Mouse (Mus musculus) limb, embryonic 12.5 days (tissue): ENCODE results near the gene Serpinc1. TPM values are rescaled to one million over a fixed set of nuclear protein-coding genes. Genes with fewer than 3 reads are reported as not detected.
"Not testable (repeated sequence)": the region's sequence is repeated elsewhere in the genome, so short reads cannot be mapped to it uniquely, and the experiment has no call there.

Experiments used
- ATAC-seq: fragments of 200-750 bp; cut with Nextera tagmentation; 2 replicates; pipeline ENCODE4 v1.8.0; 2017; ENCODE audit warnings: low read depth, moderate TSS enrichment; ENCODE audit not compliant: insufficient number of reproducible peaks, insufficient read depth, low FRiP score, low TSS enrichment
- H3K27ac ChIP-seq: fragments of 300-500 bp; sonication (generic); 2 replicates; pipeline ENCODE4 v1.5.1; 2016; ENCODE audit warnings: mild to moderate bottlenecking, moderate library complexity
- H3K27me3 ChIP-seq: fragments of 300-500 bp; sonication (generic); 2 replicates; pipeline ENCODE4 v1.6.1; 2016; ENCODE audit warnings: mild to moderate bottlenecking, moderate library complexity
- H3K36me3 ChIP-seq: fragments of 300-500 bp; sonication (generic); 2 replicates; pipeline ENCODE4 v1.6.1; 2016; ENCODE audit warnings: mild to moderate bottlenecking, moderate library complexity
- H3K4me1 ChIP-seq: fragments of 300-500 bp; sonication (generic); replicated peaks from 2 replicates; pipeline ENCODE4 v1.6.1; 2016
- H3K4me2 ChIP-seq: fragments of 300-500 bp; sonication (generic); 2 replicates; pipeline ENCODE4 v1.6.1; 2016; ENCODE audit warnings: mild to moderate bottlenecking, moderate library complexity
- H3K4me3 ChIP-seq: fragments of 300-500 bp; sonication (generic); replicated peaks from 2 replicates; pipeline ENCODE4 v1.5.1; 2016; ENCODE audit warnings: mild to moderate bottlenecking
- H3K9ac ChIP-seq: fragments of 300-500 bp; sonication (generic); replicated peaks from 2 replicates; pipeline ENCODE4 v1.6.1; 2016; ENCODE audit warnings: mild to moderate bottlenecking, moderate library complexity
- H3K9me3 ChIP-seq: fragments of 300-500 bp; sonication (generic); 2 replicates; pipeline ENCODE4 v1.6.1; 2016; ENCODE audit warnings: mild to moderate bottlenecking, moderate library complexity
- WGBS: fragments of 180-500 bp; shearing (Covaris S2); methylation state at CpG from one replicate; pipeline ENCODE4 v1.1.7; 2016; 5-methylcytosine and 5-hydroxymethylcytosine counted together
- polyA plus RNA-seq: library from polyadenylated mRNA; unstranded; fragments of >200 nt; fragmentation: Nextera tagmentation; extraction: Ambion mirVana; gene quantifications from 2 replicates; pipeline ENCODE4 v1.2.1, GENCODE M21; 2016

Serpinc1 gene
- polyA plus RNA-seq, 1 experiment from 2014 or later: 2.8 TPM

DNA sequence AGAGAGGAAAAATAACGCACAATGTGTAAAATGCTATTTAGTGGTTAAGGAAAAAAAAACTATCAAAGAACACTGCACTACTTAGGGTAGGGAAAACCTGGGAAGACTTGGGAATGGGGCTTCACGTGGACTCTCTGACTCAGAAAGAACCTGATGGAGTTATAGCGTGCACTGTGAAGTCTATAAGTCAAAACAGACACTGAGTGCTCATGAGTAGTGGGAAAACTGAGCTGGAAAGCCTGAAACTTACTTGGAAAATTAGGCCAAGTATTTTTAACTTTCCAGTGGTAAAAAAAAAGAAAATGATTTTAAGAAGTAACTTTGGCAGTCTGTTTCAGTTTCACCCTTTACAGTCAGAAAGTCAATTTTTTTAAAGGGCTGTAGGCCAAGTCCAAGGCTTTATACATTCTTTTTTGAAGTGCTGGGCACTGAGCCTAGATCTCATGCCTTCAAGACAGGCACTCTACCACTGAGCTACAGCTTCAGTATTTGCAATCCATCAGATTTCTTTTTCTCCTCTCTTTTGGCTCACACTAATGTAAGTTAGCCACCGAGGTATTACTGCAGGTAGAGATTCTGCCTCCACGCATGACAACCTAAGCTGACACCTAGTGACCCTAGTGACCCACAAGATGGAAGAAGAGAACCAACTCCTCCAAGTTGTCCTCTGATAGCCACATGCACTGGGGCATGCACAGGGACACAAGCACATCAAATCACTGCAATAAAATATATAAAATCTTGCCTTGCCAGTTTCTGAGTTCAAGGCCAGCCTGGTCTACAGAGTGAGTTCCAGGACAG lies 47.2 kb downstream of the Serpinc1 start:
- Histone ChIP-seq H3K36me3 (peaks cover 41% of the 10 kb centered on the region), H3K27me3 (no peaks in the 10 kb centered on the region), H3K9me3 (no peaks in the 10 kb centered on the region), H3K4me2 (no peak overlapping the region), H3K4me1 (no peaks in the 10 kb centered on the region), H3K27ac (no peak overlapping the region), H3K4me3 (no peak overlapping the region), H3K9ac (no peak overlapping the region)
- whole genome bisulfite sequencing: 91% methylated on average over 5 of the region's 5 CpGs
- no peak for ATAC-seq

DNA sequence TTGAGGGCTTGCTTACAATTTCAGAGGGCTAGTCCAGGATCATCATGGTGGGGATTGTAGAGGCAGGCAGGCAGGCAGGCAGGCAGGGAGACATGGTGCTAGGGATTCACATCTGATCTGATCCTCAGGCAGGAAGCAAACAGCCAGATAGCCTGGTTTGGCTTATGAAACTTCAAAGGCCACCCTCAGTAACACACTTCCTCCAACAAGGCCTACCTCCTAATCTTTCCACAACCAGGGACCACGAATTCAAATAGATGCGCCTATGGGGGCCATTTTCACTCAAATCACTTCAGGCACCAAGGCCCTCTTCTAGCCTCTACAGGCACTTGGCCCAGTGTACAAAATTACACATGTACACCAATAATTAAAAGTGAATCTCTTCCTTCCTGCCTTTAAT lies 48.8 kb downstream of the Serpinc1 start:
- Histone ChIP-seq H3K27me3 (no peaks in the 10 kb centered on the region), H3K9ac (no peak overlapping the region), H3K27ac (no peak overlapping the region), H3K4me2 (no peak overlapping the region), H3K4me1 (no peaks in the 10 kb centered on the region), H3K4me3 (no peak overlapping the region), H3K36me3 (peaks cover 50% of the 10 kb centered on the region), H3K9me3 (no peaks in the 10 kb centered on the region)
- 57% methylated on average over 2 of the region's 2 CpGs for WGBS
- ATAC-seq: no peak

DNA sequence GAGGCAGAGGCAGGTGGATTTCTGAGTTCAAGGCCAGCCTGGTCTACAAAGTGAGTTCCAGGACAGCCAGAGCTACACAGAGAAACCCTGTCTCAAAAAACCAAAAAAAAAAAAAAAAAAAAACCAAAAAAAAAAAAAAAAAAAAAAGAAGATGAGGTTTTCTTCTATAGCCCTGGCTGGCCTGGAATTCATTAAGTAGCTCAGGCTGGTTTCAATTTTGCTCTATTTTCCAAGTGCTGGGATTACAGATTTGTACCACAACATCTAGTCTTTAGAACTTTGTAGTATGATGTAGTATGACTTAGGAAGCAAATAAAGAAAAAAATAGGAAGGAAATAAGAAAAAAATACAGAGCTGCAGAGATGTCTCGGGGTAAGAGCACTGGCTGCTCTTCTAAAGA lies 50.0 kb downstream of the Serpinc1 start:
- H3K4me2 ChIP-seq: not testable (repeated sequence)

DNA sequence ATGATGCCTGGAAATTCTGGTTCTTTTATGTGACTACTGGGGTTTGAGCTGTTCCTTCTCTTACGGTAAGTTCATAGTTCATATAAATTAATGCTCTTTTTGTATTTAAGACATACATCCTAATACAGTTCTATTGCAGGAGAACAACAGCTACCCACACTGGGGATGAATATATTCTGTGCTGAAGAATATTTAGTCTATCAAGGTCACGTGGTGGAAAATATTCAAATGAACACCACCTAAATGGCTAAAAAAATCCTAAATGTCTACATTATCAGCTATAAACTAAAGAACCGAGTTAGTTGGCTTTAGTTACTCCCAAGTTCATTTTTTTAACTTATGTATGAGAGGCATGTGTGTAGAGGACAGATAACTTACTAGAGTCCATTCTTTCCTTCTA lies 51.7 kb downstream of the Serpinc1 start:
- ATAC-seq: no peak
- no peak overlapping the region for H3K9ac ChIP-seq
- H3K4me3 ChIP-seq: no peak overlapping the region
- no peak overlapping the region for H3K4me2 ChIP-seq
- no peak overlapping the region for H3K27ac ChIP-seq
- H3K36me3 ChIP-seq: peaks cover 45% of the 10 kb centered on the region
- 93% methylated on average over 3 of the region's 3 CpGs for WGBS
- peaks cover 10% of the 10 kb centered on the region for H3K4me1 ChIP-seq
- H3K9me3 ChIP-seq: no peaks in the 10 kb centered on the region
- H3K27me3 ChIP-seq: no peaks in the 10 kb centered on the region

More for the DNA sequence above, 50.0 kb downstream of the Serpinc1 start:
- H3K4me1 ChIP-seq, H3K9me3 ChIP-seq, ATAC-seq, H3K9ac ChIP-seq, H3K27me3 ChIP-seq, H3K4me3 ChIP-seq, H3K27ac ChIP-seq: not testable (repeated sequence)
- peaks cover 53% of the 10 kb centered on the region for H3K36me3 ChIP-seq
- WGBS: 66% methylated on average over 1 of the region's 1 CpGs

DNA sequence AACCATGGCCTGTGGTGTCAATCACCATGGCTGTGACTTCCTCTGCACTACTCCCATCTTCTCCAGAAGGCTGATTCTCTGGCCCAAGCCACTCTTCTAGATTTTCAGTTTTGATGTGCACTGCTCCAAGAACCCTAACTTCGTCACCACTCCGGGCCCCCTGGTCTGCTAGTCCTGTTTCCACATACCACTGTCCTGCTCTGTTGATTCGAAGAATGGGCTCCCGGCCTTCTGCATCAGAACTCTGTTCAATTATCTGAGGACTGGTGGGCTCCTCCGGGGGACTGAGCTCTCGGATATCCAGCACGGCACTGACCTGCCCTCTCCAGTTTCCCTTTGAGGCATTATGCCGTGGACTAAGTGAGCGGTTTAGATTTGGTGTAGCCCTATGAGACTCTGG lies 53.5 kb downstream of the Serpinc1 start:
- Histone ChIP-seq H3K36me3 (peaks cover 54% of the 10 kb centered on the region), H3K4me3 (no peak overlapping the region), H3K27ac (no peak overlapping the region), H3K4me1 (peaks cover 12% of the 10 kb centered on the region), H3K9me3 (no peaks in the 10 kb centered on the region), H3K9ac (no peak overlapping the region), H3K27me3 (no peaks in the 10 kb centered on the region), H3K4me2 (no peak overlapping the region)
- no peak for ATAC-seq
- WGBS: 92% methylated on average over 9 of the region's 9 CpGs

DNA sequence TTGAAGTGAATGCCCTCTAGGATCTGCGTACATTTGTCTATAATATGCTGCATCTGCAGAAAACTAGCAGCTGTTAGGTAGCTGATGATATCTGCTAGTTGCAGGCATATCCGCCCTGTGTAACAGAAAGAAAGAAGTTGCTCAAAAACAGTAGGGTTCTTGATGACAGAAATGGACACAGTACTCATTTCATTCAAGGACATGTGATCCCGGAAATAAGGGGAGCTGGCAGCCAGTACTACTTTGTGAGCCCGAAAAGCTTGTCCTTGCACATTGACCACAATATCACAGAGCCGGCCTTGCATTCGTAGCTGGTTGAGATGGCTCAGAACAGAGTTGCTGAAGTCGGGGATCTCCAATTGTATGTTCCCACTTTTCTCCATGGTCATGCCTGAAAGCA lies 54.0 kb downstream of the Serpinc1 start:
- Histone ChIP-seq H3K4me3 (no peak overlapping the region), H3K9ac (no peak overlapping the region), H3K4me2 (no peak overlapping the region), H3K36me3 (peaks cover 52% of the 10 kb centered on the region), H3K27me3 (no peaks in the 10 kb centered on the region), H3K4me1 (peaks cover 15% of the 10 kb centered on the region), H3K9me3 (no peaks in the 10 kb centered on the region), H3K27ac (no peak overlapping the region)
- ATAC-seq: no peak
- WGBS: 93% methylated on average over 7 of the region's 7 CpGs

DNA sequence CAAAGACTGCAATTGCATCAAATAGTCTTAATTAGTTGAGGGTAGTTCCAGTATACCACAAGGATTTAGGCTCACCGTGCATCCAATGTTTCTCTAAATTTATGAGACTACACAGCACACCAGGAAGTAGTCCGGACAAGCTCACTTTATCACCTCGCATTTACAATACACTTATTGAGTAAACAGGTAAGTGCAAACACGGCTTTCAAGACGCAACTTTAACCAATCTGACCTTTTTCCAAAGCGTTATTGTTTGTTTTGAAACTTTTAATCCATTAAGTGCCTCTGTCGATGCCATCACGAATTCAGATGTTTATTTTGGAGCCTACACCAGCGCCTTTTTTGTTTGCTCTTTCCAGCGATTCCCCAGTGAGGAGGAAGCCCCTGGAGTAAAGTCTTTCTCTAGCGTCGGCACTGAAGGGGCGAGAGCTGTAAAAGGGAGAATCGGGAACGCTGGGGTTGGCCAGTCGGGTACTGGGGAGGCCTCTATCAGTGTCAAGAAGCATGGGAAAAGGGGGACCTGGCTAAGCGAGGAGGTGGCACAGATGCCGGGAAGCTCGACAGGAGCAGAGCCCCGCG lies 55.6 kb downstream of the Serpinc1 start:
- ATAC-seq: no peak; the same call in 1 of the 2 replicates
- peak overlapping the region; percentile 95 for H3K27ac ChIP-seq
- H3K9ac ChIP-seq: peak overlapping the region; percentile 79
- under 1% methylated on average over 21 of the region's 21 CpGs for WGBS
- peaks cover 18% of the 10 kb centered on the region for H3K4me1 ChIP-seq
- peak overlapping the region; percentile 74 for H3K4me3 ChIP-seq
- no peaks in the 10 kb centered on the region for H3K9me3 ChIP-seq
- no peaks in the 10 kb centered on the region for H3K27me3 ChIP-seq
- H3K4me2 ChIP-seq: peak overlapping the region; percentile 61
- peaks cover 66% of the 10 kb centered on the region for H3K36me3 ChIP-seq

DNA sequence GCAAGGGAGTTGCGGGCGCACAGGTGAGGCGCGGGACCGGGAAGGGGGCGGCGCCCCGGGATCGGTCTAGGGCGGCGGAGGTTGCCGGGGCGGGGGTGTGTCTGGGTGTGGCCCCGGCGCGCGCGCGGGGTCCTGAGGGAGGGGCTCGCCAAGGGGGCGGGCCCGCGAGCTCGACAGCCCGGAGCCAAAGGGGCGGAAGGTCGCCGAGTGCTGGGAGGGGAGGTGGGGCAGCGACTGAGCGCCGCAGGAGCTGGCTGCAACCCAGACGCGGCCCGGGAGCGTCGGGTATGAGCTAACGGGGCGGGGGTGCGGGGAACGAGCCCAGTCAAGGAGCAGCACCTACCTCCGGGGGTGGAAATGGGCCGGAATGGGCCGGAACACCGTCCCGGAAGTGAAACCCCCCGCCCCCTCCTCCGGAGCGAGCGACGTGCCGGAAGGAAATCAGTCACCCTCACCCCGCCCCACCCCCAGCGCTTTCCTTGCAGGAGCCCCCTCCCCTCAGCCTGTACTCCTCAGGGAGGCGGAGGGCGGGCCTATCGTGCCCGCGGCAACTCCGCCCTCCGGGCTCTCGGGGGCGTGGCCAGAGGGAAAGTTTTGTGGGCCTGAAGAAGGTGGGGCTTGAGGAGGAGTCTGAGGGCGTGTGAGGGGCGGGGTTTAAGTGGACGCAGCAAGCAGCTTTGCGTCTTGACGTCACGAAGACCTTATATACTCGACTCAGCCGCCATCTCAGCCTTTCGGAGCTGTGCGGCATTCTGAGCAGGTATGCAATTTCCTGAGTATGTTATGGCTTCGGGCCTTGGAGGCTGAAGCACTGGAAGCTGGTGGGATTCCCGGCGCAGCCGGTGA lies 56.3 kb downstream of the Serpinc1 start, which contains the start of gene Zbtb37:
TSS of gene Zbtb37 (minus strand) at position 415 of the 846 bp plus-strand sequence.
- Histone ChIP-seq H3K27ac (peak within 1 kb of the TSS; percentile 95), H3K4me2 (peak within 1 kb of the TSS; percentile 93), H3K36me3 (peaks cover 66% of the 10 kb centered on the region), H3K4me3 (peak within 1 kb of the TSS; percentile 74), H3K4me1 (peaks cover 18% of the 10 kb centered on the region), H3K27me3 (no peaks in the 10 kb centered on the region), H3K9ac (peak within 1 kb of the TSS; percentile 96), H3K9me3 (no peaks in the 10 kb centered on the region)
- ATAC-seq: peak; percentile 92
- under 1% methylated on average over 71 of the region's 76 CpGs for WGBS

DNA sequence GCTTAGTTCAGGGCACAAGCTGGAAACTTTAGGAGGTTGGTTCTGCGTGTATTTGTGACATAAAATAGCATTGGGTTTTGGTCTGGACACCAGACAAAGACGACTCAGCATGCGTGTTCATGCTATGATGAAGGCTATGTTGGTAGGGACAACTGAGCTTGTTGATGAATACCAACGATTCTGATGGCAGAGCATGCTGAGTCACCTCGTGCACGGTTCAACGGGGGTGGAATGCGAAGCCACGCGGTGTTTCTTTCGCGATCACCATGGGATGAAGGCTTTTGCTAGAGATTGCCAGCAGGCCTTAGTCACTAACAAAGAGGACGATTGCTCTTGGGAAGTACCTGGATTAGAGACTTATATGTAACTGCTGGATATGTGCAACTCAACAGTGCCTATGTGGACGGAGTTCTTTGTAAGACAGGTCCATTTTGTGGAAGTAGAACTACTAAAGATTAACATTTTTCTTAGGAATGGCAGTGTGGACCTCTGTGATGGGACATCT lies 56.9 kb downstream of the Serpinc1 start:
- Histone ChIP-seq H3K4me2 (peak overlapping the region; percentile 93), H3K4me1 (peaks cover 18% of the 10 kb centered on the region), H3K4me3 (peak overlapping the region; percentile 74), H3K27ac (peak overlapping the region; percentile 95), H3K36me3 (peaks cover 60% of the 10 kb centered on the region), H3K27me3 (no peaks in the 10 kb centered on the region), H3K9ac (peak overlapping the region; percentile 96), H3K9me3 (no peaks in the 10 kb centered on the region)
- WGBS: 0% methylated on average over 14 of the region's 14 CpGs
- peak; percentile 4; the same call in 1 of the 2 replicates for ATAC-seq

DNA sequence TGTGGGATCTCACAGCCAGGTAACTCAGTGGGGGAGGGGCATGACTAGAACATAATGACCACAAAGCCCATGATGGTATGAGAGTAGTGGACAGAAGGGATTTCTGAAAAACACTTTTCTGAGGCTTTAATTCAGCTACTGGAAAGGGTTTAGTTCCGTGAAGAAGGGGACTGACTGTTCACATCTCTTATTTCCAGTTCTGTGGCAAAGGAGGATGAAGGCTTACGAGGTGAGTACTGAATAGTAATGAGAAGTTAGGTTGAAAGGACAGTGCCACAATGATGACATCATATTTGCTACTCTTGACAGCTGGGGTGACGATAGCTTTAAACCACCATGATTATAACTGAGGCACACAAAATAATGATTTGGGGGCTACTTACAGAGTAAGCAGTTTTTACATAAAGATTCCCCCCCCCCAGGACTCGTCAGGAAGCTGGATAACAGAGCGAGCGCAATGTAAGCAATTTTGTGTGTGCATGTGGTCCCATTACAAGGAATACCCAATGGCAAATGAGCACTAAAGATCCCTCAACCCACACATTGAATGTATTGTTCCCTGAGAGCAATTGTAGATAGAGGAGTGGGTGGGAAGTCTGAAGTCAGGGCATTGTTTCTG lies 57.5 kb downstream of the Serpinc1 start:
- Histone ChIP-seq H3K4me1 (peaks cover 18% of the 10 kb centered on the region), H3K9ac (peak overlapping the region; percentile 96), H3K4me2 (peak overlapping the region; percentile 93), H3K27me3 (no peaks in the 10 kb centered on the region), H3K36me3 (peaks cover 55% of the 10 kb centered on the region), H3K9me3 (no peaks in the 10 kb centered on the region), H3K4me3 (peak overlapping the region; percentile 74), H3K27ac (peak overlapping the region; percentile 95)
- no peak for ATAC-seq
- 2% methylated on average over 6 of the region's 6 CpGs for WGBS
